Mouse (Mus musculus) brain, embryonic 14.5 days (tissue): ENCODE data around the gene Nt5c3.

Experiments
- CTCF ChIP-seq: fragments of 200-500 bp; IDR thresholded peaks from 2 replicates; pipeline ENCODE4 v1.5.1; 2012; ENCODE audit warnings: inconsistent platforms, mild to moderate bottlenecking, moderate library complexity, borderline replicate concordance; ENCODE audit not compliant: insufficient read depth, insufficient read length; ENCODE audit errors: extremely low read depth
- POLR2A ChIP-seq: fragments of 200-500 bp; IDR thresholded peaks from 2 replicates; pipeline ENCODE4 v1.6.1; 2012; ENCODE audit warnings: mild to moderate bottlenecking, inconsistent platforms, borderline replicate concordance; ENCODE audit not compliant: poor library complexity, insufficient read depth, insufficient read length, severe bottlenecking; ENCODE audit errors: extremely low read depth

DNA sequence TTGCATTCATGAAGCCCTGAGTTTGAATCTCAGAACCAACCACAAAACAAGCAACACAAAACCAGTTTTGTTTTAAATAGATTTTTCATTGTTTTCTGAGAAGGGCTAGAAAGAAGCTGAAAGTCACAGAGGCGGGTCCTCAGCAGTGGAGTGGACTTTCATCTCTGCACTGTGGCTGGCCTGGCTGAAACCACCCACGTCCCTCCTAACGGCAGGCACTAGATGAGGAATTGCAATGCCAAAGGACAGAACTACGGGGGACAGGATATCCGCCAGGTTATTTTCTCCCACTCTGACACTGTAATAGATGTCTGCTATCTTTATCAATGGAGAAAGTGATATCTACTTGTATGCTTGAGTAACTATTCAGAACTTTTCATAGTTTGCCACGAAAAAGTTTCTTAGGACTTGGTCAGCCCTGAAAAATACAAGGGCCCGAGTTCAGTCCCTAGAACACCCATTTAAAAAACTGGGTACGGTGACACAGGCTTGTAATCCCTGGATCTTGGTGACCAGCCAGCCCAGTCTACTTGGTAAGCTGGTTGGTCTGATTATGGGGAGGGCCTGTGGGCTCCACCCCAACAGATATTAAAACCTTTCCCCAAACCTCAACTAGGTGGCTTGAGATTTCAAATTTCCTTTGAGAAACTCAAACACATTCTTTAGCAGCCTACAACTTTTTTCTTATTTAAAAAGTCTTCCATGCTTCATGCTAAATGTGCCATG lies 17.4 kb downstream of the Nt5c3 start:
- no peak for TF ChIP-seq CTCF
- no peak for TF ChIP-seq POLR2A
